26 mouse cellular contexts compared by ENCODE assay signal in genomic region chr16:11574517-11574916, GRCm38 (mm10).
"Had no signal": no experiment of that assay in that cellular context is flagged by ENCODE, and none has a peak within 500 bp of the region (broad histone marks: within the 10 kb centered on the region; RNA-seq: fewer than 3 reads in every experiment).

No protein-coding gene starts in this region.

- ATAC-seq: forebrain, postnatal 0 days; hindbrain, postnatal 0 days; intestine, embryonic 16.5 days had no signal

- H3K36me3 ChIP-seq: heart, embryonic 10.5 days; heart, embryonic 15.5 days; hindbrain, embryonic 15.5 days had no signal

- H3K9me3 ChIP-seq: heart, embryonic 10.5 days; heart, embryonic 13.5 days; heart, embryonic 15.5 days; hindbrain, embryonic 13.5 days; hindbrain, embryonic 15.5 days; kidney, embryonic 15.5 days; limb, embryonic 13.5 days; limb, embryonic 15.5 days had no signal

- H3K4me1 ChIP-seq: hindbrain, embryonic 13.5 days; hindbrain, embryonic 15.5 days; kidney, embryonic 15.5 days; limb, embryonic 13.5 days; limb, embryonic 15.5 days had no signal

- H3K27me3 ChIP-seq: heart, embryonic 13.5 days; heart, embryonic 15.5 days; hindbrain, embryonic 13.5 days; hindbrain, embryonic 15.5 days; kidney, embryonic 15.5 days; limb, embryonic 13.5 days; limb, embryonic 15.5 days had no signal

- DNase-seq: forebrain, postnatal 0 days; gastrocnemius, postnatal 14 days; gastrocnemius, postnatal 36 days; heart, adult 11 months; heart, adult 2 months; heart, postnatal 14 days; heart, postnatal 36 days; kidney, adult 11 months; kidney, adult 2 months; kidney, adult 9 months; kidney, postnatal 14 days; kidney, postnatal 36 days; layer of hippocampus, adult 9-11 months; layer of hippocampus, postnatal 36 days; left cerebral cortex, postnatal 4 days had no signal

- H3K9ac ChIP-seq: forebrain, postnatal 0 days; heart, embryonic 13.5 days; heart, embryonic 15.5 days; hindbrain, embryonic 13.5 days; hindbrain, embryonic 15.5 days; kidney, embryonic 15.5 days; limb, embryonic 13.5 days; limb, embryonic 15.5 days had no signal

- H3K27ac ChIP-seq: heart, adult 2 months; heart, embryonic 10.5 days; heart, embryonic 13.5 days; heart, embryonic 15.5 days; hindbrain, embryonic 13.5 days; hindbrain, embryonic 15.5 days; hindbrain, postnatal 0 days; kidney, embryonic 15.5 days; kidney, postnatal 0 days; limb, embryonic 13.5 days; limb, embryonic 15.5 days had no signal

- H3K4me3 ChIP-seq: heart, adult 2 months; heart, embryonic 10.5 days; heart, embryonic 13.5 days; heart, embryonic 15.5 days; hindbrain, embryonic 13.5 days; hindbrain, embryonic 15.5 days; kidney, embryonic 15.5 days; limb, embryonic 13.5 days; limb, embryonic 15.5 days had no signal

- H3K4me2 ChIP-seq: heart, embryonic 13.5 days; heart, embryonic 15.5 days; hindbrain, embryonic 13.5 days; hindbrain, embryonic 15.5 days; kidney, embryonic 15.5 days; limb, embryonic 13.5 days; limb, embryonic 15.5 days had no signal
